Mouse (Mus musculus) mesoderm, embryonic 11.5 days (tissue): Measurements from ENCODE around the gene Zfp444.
"Not testable (repeated sequence)": the region's sequence is repeated elsewhere in the genome, so short reads cannot be mapped to it uniquely, and the experiment has no call there.

Source experiments
- DNase-seq: peaks from one replicate; pipeline ENCODE4 v3.0.0-alpha.2; 2012; ENCODE audit warnings: low read depth, low spot score

Zfp444 gene

DNA sequence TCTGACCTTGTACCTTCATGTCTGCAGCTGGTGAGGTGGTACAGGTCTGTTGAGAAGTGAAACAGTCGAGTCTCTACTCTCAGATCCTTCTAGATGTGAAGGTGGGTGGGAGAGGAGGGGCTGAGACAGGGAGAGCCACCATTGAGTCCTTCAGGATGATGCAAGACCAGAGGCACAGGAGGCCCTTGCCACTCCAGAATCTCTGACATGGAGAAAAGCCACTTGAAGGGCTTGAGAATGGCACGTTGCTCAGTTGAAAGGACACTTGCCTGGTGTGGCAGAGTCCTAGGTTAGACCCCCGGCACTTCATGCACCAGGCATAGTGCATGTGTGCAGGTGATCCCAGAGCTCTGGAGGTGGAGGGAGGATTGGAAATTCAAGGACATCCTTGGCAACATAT, 10.5 kb upstream of the Zfp444 start:
- no peak for DNase-seq

DNA sequence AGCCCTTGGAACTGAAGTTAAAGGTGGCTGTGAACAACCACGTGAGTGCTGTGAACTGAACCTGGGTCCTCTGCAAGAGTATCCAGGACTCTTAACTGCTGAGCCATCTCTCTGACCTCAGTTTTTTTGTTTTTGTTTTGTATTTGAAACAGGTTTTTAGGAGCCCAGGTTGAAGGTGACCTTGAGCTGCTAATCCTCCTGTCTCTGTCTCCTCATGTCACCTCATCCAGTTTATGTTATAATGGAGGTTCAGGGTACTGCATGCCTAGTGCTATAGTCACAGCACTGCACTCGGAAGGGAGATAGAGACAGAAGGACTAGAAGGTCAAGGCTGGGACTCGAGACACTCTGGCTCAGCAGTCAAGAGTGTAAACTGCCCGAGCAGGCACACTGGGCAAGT, 9.9 kb upstream of the Zfp444 start:
- no peak for DNase-seq

- DNase-seq = no peak
These were observed 7.4 kb upstream of the Zfp444 start for GRCm38 (mm10) chr7:6164671-6165070.

DNA sequence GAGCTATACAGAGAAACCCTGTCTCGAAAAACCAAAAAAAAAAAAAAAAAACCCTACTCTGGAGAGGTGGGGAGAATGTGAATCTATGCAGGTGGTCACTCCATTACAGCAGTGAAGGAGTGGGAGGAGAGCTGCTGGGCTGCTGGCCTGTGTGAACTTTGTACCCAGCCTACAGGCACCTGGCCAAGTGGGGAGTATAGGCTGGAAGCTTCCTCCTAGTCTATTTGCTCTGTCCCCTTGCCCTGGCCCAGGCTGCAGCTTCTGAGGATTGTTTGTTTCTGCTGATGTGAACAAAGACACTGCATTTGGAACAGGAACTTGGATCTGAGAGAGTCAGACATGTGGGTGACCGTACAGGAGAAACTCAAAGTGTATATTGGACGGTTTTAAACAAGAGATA, 2.6 kb upstream of the Zfp444 start:
- no peak for DNase-seq

GRCm38 (mm10) chr7:6170391-6170790, 1.6 kb upstream of the Zfp444 start:
- no peak for DNase-seq

GRCm38 (mm10) chr7:6170871-6171270, 1.2 kb upstream of the Zfp444 start:
- DNase-seq = no peak

- DNase-seq = peak; percentile 64
These were observed 501 bp upstream of the Zfp444 start for GRCm38 (mm10) chr7:6171444-6172005.

GRCm38 (mm10) chr7:6172674-6173244, 733 bp downstream of the Zfp444 start:
- no peak for DNase-seq

- DNase-seq = no peak
These were observed 1.8 kb downstream of the Zfp444 start for GRCm38 (mm10) chr7:6173872-6174271.

DNA sequence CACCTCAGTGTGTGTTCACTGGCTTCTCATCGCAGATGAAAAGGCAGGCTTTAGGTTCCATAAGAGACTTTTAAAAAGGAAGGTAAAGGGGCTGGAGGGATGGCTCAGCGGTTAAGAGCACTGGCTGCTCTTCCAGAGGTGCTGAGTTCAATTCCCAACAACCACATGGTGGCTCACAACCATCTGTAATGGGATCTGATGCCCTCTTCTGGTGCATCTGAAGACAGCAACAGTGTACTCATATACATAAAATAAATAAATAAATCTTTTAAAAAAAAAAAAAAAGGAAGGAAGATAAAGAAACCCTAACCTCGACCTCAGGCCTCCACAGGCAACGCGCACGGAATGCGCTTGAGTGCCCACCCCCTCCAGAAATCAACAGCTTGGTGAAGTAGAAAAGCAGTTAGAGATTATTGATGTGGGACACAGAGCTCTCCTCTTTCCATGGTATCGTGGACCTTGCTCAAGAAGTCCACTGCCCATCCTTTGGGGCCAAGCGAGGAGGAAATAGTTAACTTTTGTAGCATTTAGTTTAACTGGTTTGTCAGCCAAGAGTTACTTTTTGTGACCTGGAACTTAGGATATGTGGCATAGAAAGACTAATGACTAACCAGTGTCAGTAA, 2.5 kb downstream of the Zfp444 start:
- DNase-seq = not testable (repeated sequence)

DNA sequence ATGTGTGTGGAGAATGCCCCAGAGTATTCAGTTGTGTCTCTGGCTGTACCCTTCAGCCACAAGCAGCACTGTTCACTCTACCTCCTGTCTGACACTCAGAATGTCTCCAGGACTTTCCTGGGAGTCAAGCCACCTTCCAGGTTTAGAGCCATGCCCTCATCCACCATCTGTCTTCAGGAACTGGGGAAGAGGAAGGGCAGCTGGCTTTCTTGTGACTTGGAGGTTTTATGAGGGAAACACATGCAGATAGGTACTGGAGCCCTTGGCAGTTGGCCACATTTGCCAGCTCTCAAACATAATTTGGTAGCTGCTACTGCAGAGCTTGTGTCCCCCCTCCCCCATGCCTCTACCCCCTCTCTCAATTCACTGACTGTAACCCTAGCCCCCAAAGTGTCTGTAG, 7.0 kb downstream of the Zfp444 start:
- DNase-seq = no peak

- no peak for DNase-seq
These were observed 10.9 kb downstream of the Zfp444 start for GRCm38 (mm10) chr7:6182882-6183281.

- DNase-seq = no peak
These were observed 11.8 kb downstream of the Zfp444 start for GRCm38 (mm10) chr7:6183802-6184201.

GRCm38 (mm10) chr7:6184521-6184920, 12.5 kb downstream of the Zfp444 start:
- DNase-seq = no peak

DNA sequence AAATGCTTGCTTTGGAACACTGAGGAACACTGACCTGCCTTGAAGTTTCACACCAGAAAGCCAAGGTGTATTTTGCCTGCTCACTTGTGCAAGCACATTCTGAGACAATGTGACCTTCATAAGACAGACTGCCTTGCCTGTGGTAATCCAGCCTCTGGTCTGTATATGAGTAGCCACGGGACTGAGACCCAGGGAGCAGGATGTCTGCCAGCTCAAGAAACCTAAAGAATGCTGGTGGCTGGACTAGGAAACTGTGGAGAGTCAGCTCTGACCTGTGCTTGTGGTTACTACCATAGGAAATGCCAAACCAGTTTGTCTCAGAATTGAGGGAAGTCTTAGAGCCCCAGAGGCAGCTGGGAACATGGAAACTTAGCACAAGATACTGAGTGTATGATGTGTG, 13.4 kb downstream of the Zfp444 start:
- no peak for DNase-seq

DNA sequence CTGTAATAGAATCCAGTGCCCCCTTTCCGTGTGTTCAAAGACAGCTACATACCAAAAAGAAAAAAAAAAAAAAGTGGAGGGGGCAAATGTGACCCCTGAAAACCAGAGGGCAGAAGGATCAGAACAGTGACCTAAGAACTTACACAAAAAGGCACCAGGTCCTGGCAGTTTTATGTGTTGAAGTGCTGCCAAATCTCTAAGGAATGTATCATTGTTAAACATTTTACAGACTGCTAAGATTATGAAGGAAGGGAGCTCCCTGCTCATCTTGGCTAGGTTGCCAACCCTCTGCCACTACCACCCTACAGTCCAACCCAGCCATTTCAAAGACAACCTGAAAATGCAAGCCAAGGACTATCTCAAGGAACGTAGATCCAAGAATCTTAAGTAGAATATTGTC, 14.2 kb downstream of the Zfp444 start:
- no peak for DNase-seq

- DNase-seq = no peak
These were observed 14.7 kb downstream of the Zfp444 start for GRCm38 (mm10) chr7:6186756-6187155.

DNA sequence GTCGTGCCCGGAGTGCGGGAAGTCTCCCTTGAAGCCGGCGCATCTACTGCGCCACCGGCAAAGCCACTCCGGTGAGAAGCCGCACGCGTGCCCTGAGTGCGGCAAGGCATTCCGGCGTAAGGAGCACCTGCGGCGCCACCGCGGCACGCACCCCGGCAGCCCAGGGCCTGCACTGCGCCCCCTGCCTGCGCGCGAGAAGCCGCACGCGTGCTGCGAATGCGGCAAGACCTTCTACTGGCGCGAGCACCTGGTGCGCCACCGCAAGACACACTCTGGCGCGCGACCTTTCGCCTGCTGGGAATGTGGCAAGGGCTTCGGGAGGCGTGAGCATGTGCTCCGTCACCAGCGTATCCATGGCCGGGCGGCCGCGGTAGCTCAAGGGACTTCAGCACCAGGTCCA, 17.5 kb downstream of the Zfp444 start:
- no peak for DNase-seq

DNA sequence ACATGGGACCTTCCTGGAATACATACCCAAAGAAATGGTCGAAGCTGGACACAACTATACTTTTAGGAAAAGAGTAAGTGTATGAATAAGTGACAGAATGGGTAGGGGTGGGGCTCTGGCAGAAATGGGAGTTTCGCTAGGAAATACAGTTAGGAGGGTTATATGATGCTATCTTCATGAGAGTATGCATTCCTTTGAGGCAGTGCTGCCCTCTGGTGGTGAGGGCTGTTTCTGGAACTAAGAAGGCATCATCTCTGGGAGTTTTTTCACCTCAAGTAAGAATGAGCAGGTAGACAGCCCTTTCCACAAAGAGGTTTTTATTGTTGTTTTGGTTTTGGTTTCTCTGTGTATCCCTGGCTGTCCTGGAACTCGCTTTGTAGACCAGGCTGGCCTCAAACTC, 19.4 kb downstream of the Zfp444 start:
- DNase-seq = peak; percentile 77

GRCm38 (mm10) chr7:6194129-6194528, 22.1 kb downstream of the Zfp444 start:
- DNase-seq = peak; percentile 72

- no peak for DNase-seq
These were observed 23.8 kb downstream of the Zfp444 start for GRCm38 (mm10) chr7:6195777-6196176.

- no peak for DNase-seq
These were observed 24.8 kb downstream of the Zfp444 start, which contains the start of gene Galp for GRCm38 (mm10) chr7:6196790-6197189. TSS of gene Galp (plus strand) at chr7:6197090.

- DNase-seq = no peak
These were observed 32.2 kb downstream of the Zfp444 start for GRCm38 (mm10) chr7:6204200-6204599.
